Mouse (Mus musculus): ENCODE results near the gene Foxp1.

Foxp1 gene

DNA sequence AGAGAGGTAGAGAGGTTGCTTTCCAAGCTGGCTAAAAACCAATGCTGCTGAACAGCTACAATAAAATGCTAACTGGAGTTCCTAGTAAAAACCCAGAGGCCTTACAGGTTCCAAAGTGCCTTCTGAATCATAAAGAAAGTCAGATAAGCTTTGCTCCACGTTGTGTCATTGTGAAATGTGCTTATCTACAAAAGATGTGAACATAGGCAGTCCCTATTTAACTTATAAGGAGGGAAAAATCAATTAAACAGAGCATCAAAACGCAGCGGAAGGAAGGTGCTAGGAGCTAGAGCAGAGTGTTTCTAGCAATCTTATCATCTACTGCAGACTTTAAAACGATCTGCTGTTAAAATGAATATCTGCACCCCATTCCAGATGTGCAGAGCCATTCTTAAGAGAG is 416.5 kb downstream of the Foxp1 start:
- H3K36me3 ChIP-seq (ENCODE audit: control insufficient read depth, insufficient read depth, low read length, poor library complexity, severe bottlenecking): no peaks in the 10 kb centered on the region; the same call in 1 of the 2 replicates
- no peak for DNase-seq (ENCODE audit: low read depth, low spot score)
- H3K27me3 ChIP-seq (ENCODE audit: control insufficient read depth, insufficient read depth, low read length, poor library complexity, severe bottlenecking): no peaks in the 10 kb centered on the region

DNA sequence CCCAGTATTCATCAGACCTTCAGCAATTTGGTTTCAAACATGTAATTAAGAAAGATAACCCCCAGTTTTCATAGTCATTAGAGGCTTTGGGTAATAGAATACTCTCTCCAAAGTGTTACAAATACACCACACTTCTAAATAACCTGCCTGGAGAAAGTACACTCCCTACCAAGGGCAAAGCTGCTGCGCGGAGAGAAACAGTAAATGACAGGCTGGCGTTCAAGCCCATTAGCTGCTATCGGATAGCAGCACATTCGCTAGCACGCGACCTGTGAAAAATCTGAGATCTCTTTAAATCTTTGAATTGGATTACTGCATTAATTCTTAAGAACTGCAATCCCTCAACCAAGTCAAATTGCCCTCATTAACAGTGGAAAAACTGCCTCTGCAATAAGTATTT is 418.1 kb downstream of the Foxp1 start:
- DNase-seq (ENCODE audit: low read depth, low spot score): no peak
- Histone ChIP-seq H3K36me3 (ENCODE audit: control insufficient read depth, insufficient read depth, low read length, poor library complexity, severe bottlenecking) (peaks cover 4% of the 10 kb centered on the region; the same call in 1 of the 2 replicates), H3K27me3 (ENCODE audit: control insufficient read depth, insufficient read depth, low read length, poor library complexity, severe bottlenecking) (no peaks in the 10 kb centered on the region)

DNA sequence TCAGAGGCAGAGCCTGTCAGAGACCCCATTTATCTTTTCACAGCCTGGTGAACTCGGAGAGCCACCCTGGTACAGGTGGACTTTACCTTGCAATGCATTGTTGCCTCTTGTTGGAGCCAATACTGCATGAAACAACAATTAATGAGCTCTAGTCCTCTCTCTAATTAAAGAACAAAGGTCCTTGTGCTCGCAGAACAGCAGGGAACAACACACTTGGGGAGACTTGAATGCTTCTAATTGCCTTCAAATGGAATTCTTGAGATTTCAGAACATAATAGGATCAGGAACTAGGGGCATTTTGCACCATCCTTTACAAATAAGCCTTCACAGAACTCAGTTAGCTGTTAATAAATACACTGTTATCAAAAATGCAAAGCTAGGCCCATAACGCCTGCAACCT is 418.6 kb downstream of the Foxp1 start:
- no peak for DNase-seq (ENCODE audit: low read depth, low spot score)
- Histone ChIP-seq H3K27me3 (ENCODE audit: control insufficient read depth, insufficient read depth, low read length, poor library complexity, severe bottlenecking) (no peaks in the 10 kb centered on the region), H3K36me3 (ENCODE audit: control insufficient read depth, insufficient read depth, low read length, poor library complexity, severe bottlenecking) (peaks cover 4% of the 10 kb centered on the region; the same call in 1 of the 2 replicates)

DNA sequence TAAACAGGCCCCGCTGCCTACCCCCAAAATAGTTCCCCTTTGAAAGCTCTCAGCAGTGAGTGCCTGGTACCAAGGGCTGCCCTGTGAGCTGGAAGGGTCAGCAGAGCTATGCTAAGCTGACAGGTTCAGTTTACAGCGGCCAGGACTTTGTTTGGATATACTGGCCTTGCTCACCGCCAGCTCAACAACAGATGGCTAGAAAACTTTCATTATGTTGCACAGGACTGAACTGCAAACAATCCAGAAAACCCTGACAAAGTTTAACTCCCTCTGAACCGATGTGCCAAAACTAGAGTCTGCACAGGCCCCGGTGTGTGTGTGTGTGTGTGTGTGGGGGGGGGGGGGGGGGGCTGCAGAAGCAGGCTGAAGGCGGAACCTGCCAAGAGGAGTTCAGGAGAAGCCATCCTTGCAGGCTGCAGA is 421.0 kb downstream of the Foxp1 start:
- H3K27me3 ChIP-seq (ENCODE audit: control insufficient read depth, insufficient read depth, low read length, poor library complexity, severe bottlenecking): no peaks in the 10 kb centered on the region
- no peak for DNase-seq (ENCODE audit: low read depth, low spot score)
- H3K36me3 ChIP-seq (ENCODE audit: control insufficient read depth, insufficient read depth, low read length, poor library complexity, severe bottlenecking): peaks cover 6% of the 10 kb centered on the region; the same call in 1 of the 2 replicates

DNA sequence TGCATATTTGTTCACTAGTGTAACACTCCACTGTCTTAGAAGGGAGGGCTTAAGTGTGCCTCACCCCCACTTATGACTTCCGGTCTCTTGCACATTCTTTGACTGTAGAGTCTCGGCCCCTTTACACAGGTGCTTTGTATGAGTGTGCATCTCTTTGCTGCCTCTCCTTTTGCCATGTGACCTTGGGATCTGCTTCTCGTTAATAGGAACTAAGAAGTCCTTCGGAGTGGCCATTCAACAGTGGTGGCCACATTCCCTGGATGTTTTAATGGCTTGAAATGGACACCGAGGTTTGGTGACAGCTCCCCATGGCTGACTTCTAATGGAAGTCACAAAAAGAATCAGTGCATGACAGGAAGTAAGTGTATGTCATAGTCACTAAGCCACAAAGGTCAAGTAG is 422.2 kb downstream of the Foxp1 start:
- DNase-seq (ENCODE audit: low read depth, low spot score): no peak
- Histone ChIP-seq H3K36me3 (ENCODE audit: control insufficient read depth, insufficient read depth, low read length, poor library complexity, severe bottlenecking) (peaks cover 6% of the 10 kb centered on the region; the same call in 1 of the 2 replicates), H3K27me3 (ENCODE audit: control insufficient read depth, insufficient read depth, low read length, poor library complexity, severe bottlenecking) (no peaks in the 10 kb centered on the region)

DNA sequence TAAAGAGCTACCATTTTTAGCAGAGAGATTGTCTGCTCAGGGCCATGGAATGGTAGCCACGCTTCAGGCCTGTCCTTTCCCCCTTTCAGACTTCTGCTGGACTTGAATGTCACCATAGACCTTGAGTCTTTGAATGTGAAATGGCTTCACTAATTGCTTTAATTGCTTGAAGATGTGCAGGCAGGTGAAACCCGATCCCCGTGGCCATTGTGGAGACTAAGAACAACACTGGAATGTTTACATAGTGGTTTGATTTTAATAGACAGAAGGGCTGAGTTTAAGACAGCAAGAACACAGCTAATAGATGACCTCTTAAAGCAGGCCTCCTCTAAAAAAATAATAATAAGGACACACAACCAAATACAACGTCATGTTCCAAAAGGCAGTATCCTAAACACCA is 422.7 kb downstream of the Foxp1 start:
- peaks cover 6% of the 10 kb centered on the region; the same call in 1 of the 2 replicates for H3K36me3 ChIP-seq (ENCODE audit: control insufficient read depth, insufficient read depth, low read length, poor library complexity, severe bottlenecking)
- DNase-seq (ENCODE audit: low read depth, low spot score): no peak

DNA sequence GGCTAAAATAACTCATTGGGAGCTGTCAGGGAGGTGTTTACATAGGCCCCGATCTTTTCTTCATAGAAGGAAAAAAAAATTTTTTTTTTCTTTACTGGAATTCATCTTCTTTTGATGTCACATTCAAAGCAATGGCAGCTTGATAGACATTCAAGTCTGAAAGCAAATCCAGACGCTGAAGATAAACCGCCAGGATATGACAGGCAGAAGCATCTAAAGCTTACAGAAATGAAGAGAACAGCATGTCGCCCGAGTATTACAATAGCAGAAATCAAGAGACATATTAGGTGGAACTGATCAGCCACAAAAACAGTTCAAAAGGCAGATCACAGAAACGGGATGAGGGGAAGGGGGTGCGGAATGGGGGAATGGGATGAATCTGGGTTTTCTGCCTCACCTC is 425.3 kb downstream of the Foxp1 start:
- H3K27me3 ChIP-seq (ENCODE audit: control insufficient read depth, insufficient read depth, low read length, poor library complexity, severe bottlenecking): no peaks in the 10 kb centered on the region
- peaks cover 6% of the 10 kb centered on the region; the same call in 1 of the 2 replicates for H3K36me3 ChIP-seq (ENCODE audit: control insufficient read depth, insufficient read depth, low read length, poor library complexity, severe bottlenecking)
- no peak for DNase-seq (ENCODE audit: low read depth, low spot score)

More for the DNA sequence above, 422.7 kb downstream of the Foxp1 start:
- no peaks in the 10 kb centered on the region for H3K27me3 ChIP-seq (ENCODE audit: control insufficient read depth, insufficient read depth, low read length, poor library complexity, severe bottlenecking)

DNA sequence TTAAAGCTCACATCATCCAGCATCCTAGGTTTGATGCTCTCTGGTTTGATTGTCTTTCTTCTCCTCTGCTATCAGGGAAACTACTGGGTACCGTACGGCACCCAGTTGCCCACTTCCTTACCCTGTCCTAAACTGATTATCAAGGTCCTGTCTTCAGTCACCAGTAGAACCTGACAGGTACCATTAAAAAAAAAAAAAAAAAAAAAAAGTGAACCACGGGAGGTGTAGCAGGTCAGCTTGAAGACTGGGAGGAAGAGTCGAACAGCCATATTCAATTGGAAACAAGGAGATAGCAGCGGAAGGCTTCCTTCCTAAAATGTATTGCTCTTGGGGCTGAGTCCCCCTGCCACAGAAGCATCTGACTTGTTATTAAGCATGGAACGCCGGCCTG is 425.8 kb downstream of the Foxp1 start:
- Histone ChIP-seq H3K27me3 (ENCODE audit: control insufficient read depth, insufficient read depth, low read length, poor library complexity, severe bottlenecking) (no peaks in the 10 kb centered on the region), H3K36me3 (ENCODE audit: control insufficient read depth, insufficient read depth, low read length, poor library complexity, severe bottlenecking) (peaks cover 6% of the 10 kb centered on the region; the same call in 1 of the 2 replicates)
- DNase-seq (ENCODE audit: low read depth, low spot score): no peak

DNA sequence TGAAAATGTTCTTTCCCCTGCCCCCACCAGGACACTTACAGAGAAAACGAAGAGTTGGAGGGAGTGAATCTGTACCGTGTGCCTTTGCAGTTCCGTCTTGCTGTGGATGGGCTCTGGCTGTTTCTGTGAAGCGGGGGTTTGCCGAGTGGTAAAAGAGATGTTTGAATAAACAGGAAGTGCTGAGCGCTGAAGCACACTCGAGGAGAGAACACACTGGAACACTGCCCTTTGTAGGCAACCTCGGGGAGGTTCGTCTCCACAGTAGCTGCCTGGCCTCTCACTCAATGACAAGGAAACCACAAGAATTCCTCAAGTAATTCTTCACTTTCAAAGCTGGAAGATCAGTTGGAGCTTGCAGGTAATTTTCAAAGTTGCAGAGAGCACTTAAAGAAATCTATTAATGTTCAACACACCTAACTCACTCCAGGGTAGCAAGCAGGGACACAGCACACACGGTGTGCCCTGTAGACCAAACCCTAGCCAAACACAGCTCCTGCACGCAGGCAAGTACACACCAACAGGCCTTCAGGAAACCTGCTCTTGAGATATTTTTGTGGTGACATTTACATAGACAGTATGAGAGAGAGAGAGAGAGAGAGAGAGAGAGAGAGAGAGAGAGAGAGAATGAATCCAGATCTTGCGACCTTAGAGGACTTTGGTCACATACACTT is 426.3 kb downstream of the Foxp1 start:
- Histone ChIP-seq H3K36me3 (ENCODE audit: control insufficient read depth, insufficient read depth, low read length, poor library complexity, severe bottlenecking) (peaks cover 6% of the 10 kb centered on the region; the same call in 1 of the 2 replicates), H3K27me3 (ENCODE audit: control insufficient read depth, insufficient read depth, low read length, poor library complexity, severe bottlenecking) (no peaks in the 10 kb centered on the region)
- peak; percentile 78 for DNase-seq (ENCODE audit: low read depth, low spot score)

DNA sequence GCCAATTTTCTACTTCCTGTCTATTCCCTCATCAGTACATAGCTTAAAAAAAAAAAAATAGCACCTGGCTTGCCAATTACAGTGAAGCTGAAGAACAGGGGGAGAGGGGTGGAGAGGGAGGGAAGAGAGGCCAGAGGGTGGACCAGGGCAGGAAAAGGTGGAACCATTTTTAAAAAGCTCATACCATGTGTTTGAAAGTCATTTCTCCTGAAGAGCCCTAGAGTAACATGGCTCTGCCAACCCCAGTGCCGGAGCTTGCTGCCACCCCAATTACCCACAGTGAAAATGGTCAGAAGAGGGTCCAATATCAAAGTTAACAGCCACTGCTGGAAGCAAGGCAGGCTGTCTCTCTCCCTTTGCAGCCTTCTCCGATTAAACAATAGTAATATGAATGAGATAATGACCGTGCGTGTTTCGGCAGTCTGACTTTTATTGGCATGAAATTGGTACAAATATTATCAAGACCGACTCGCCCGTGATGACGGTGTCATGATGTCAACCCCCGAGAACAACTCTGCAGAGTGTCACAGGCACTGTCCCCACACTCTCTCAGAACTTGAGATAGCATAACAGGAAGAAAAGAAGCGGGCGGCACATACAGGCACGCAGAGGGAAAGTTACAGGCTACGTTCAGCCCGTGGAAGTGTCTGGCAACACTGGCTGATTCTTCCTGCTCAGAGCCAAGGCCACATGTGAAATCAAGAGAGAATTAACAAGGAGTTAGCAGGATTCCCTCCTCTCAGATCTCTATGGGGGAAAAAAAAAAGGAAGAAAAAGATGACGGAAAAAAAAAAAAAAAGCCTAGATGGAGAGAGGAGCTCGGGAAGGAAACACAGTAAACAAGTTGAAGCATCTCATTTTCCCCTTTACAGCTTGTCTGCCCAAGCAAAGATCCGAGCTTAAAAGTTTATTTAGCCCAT is 427.1 kb downstream of the Foxp1 start:
- Histone ChIP-seq H3K27me3 (ENCODE audit: control insufficient read depth, insufficient read depth, low read length, poor library complexity, severe bottlenecking) (no peaks in the 10 kb centered on the region), H3K36me3 (ENCODE audit: control insufficient read depth, insufficient read depth, low read length, poor library complexity, severe bottlenecking) (peaks cover 5% of the 10 kb centered on the region; the same call in 1 of the 2 replicates)
- peak; percentile 51 for DNase-seq (ENCODE audit: low read depth, low spot score)

DNA sequence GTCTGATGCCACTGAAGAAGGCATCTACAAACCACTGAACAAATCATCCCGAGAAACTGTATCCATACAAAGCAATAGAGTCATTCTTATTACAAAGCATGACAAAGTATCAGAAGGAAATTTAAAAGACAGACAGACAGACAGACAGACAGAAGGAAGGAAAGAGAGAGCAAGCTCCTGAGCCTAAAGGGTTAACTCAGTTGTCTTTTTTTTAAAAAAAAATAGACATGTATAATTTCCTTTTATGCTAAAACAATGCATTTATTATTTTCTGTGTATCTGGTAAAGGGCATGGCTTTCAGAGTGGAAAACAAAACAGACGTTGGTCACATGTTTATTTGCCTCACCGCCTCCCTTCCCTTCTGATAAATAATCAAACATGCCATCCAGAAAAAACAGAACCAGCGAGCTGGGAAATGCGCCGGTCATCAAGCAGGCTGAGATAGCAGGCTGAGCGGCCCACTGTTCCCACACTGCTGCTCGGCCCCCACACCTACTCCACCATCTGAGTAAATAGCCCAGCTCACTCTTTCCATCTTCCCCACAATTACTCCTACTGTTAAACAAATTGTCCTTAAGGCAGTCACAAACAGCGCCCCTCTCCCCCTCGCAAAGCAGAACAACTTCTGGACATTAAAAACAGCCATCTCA is 428.1 kb downstream of the Foxp1 start:
- Histone ChIP-seq H3K36me3 (ENCODE audit: control insufficient read depth, insufficient read depth, low read length, poor library complexity, severe bottlenecking) (peaks cover 2% of the 10 kb centered on the region; the same call in 1 of the 2 replicates), H3K27me3 (ENCODE audit: control insufficient read depth, insufficient read depth, low read length, poor library complexity, severe bottlenecking) (no peaks in the 10 kb centered on the region)
- DNase-seq (ENCODE audit: low read depth, low spot score): peak; percentile 50

DNA sequence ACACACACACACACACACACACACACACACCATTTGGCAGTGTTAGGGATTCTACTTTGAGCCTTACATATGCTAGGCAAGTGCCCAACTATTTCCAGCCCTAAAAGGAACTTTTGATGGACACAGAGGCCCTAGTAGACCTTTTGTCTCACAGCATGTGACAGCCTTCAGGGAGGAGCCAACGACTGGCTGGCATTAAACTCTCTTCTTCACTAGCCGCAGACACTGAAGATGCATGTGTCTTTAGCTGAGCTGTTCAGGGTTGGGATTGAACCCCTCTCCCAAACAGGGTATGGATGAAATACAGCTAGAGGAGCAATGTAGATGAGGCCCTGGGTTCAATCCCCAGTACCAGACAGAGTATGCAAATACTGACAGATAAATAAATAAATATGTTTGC is 428.7 kb downstream of the Foxp1 start:
- H3K27me3 ChIP-seq (ENCODE audit: control insufficient read depth, insufficient read depth, low read length, poor library complexity, severe bottlenecking): no peaks in the 10 kb centered on the region
- no peak for DNase-seq (ENCODE audit: low read depth, low spot score)
- peaks cover 2% of the 10 kb centered on the region; the same call in 1 of the 2 replicates for H3K36me3 ChIP-seq (ENCODE audit: control insufficient read depth, insufficient read depth, low read length, poor library complexity, severe bottlenecking)

DNA sequence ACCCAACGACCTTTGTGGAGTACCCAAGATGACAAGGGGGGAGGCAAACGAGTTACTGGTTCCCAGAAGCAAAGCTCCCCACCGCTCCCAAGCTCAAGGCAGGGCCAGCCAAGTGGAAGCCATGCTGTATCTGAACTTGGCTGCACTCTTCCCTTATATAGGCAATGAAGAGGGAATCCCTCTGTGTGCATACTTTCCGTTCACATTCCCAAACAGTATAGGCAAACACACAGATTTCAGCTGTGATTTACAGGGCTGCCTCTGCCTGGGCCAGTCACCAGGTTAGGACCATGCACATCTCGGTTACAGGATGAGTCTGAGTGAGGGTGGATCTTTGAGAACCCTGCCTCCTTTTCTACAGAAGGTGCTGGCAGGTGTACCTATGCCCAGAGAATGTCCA is 429.3 kb downstream of the Foxp1 start:
- no peak for DNase-seq (ENCODE audit: low read depth, low spot score)
- Histone ChIP-seq H3K36me3 (ENCODE audit: control insufficient read depth, insufficient read depth, low read length, poor library complexity, severe bottlenecking) (peaks cover 2% of the 10 kb centered on the region; the same call in 1 of the 2 replicates), H3K27me3 (ENCODE audit: control insufficient read depth, insufficient read depth, low read length, poor library complexity, severe bottlenecking) (no peaks in the 10 kb centered on the region)

DNA sequence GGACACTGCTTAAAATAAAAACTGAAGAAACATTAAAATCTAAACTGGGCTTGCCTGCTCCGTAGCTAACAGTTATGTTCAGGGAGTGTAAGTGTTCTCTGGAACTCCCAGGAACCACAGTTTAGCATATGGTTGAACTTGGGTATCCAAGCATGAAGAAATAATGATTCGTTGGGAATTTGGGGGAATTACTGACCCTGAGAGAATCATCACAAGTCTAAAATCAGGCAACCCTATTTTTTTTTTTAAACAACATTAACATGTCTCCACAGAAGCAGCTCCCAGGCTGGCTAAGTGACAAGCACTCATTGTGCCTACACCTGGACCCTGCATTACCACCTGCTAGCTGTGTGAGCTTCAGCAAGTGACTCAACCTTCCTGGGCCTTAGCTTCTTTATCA is 430.7 kb downstream of the Foxp1 start:
- H3K36me3 ChIP-seq (ENCODE audit: control insufficient read depth, insufficient read depth, low read length, poor library complexity, severe bottlenecking): peaks cover 7% of the 10 kb centered on the region; the same call in 1 of the 2 replicates
- DNase-seq (ENCODE audit: low read depth, low spot score): no peak
- H3K27me3 ChIP-seq (ENCODE audit: control insufficient read depth, insufficient read depth, low read length, poor library complexity, severe bottlenecking): no peaks in the 10 kb centered on the region

Measured in splenic B cell, adult 2 months (primary cell).